Mouse (Mus musculus): Measurements from ENCODE around the gene Olfr933. TPM values are rescaled to one million over a fixed set of nuclear protein-coding genes. Genes with fewer than 3 reads are reported as not detected.

Gene Olfr933
- polyA plus RNA-seq, 1 experiment from 2014 or later = not detected

Other genes starting within 250 kb of the Olfr933 start
- gene Olfr920, start 220.0 kb upstream of the Olfr933 start, polyA plus RNA-seq (2014; fragmentation: Nextera tagmentation; extraction: Ambion mirVana) = 0.03 TPM in 1 of 2 replicates, not detected in the other
- gene Olfr921, start 199.2 kb upstream of the Olfr933 start, polyA plus RNA-seq (2014; fragmentation: Nextera tagmentation; extraction: Ambion mirVana) = not detected in 2 replicates
- gene Olfr922, start 157.7 kb upstream of the Olfr933 start, polyA plus RNA-seq (2014; fragmentation: Nextera tagmentation; extraction: Ambion mirVana) = not detected in 2 replicates
- gene Olfr923, start 145.8 kb upstream of the Olfr933 start, polyA plus RNA-seq (2014; fragmentation: Nextera tagmentation; extraction: Ambion mirVana) = not detected in 2 replicates
- not detected in 2 replicates for gene Olfr924, start 127.9 kb upstream of the Olfr933 start, polyA plus RNA-seq (2014; fragmentation: Nextera tagmentation; extraction: Ambion mirVana)
- not detected in 2 replicates for gene Olfr26, start 117.3 kb upstream of the Olfr933 start, polyA plus RNA-seq (2014; fragmentation: Nextera tagmentation; extraction: Ambion mirVana)
- not detected in 2 replicates for gene Olfr926, start 95.2 kb upstream of the Olfr933 start, polyA plus RNA-seq (2014; fragmentation: Nextera tagmentation; extraction: Ambion mirVana)
- gene Olfr930, start 42.5 kb upstream of the Olfr933 start, polyA plus RNA-seq (2014; fragmentation: Nextera tagmentation; extraction: Ambion mirVana) = not detected in 2 replicates
- gene Olfr934, start 16.0 kb downstream of the Olfr933 start, polyA plus RNA-seq (2014; fragmentation: Nextera tagmentation; extraction: Ambion mirVana) = not detected in 2 replicates
- not detected in 2 replicates for gene Olfr935, start 27.4 kb downstream of the Olfr933 start, polyA plus RNA-seq (2014; fragmentation: Nextera tagmentation; extraction: Ambion mirVana)
- not detected in 2 replicates for gene Olfr146, start 51.1 kb downstream of the Olfr933 start, polyA plus RNA-seq (2014; fragmentation: Nextera tagmentation; extraction: Ambion mirVana)
- not detected in 2 replicates for gene Olfr937, start 92.6 kb downstream of the Olfr933 start, polyA plus RNA-seq (2014; fragmentation: Nextera tagmentation; extraction: Ambion mirVana)
- gene Olfr938, start 106.6 kb downstream of the Olfr933 start, polyA plus RNA-seq (2014; fragmentation: Nextera tagmentation; extraction: Ambion mirVana) = not detected in 2 replicates
- not detected in 2 replicates for gene Olfr27, start 155.8 kb downstream of the Olfr933 start, polyA plus RNA-seq (2014; fragmentation: Nextera tagmentation; extraction: Ambion mirVana)
- not detected in 2 replicates for gene Olfr943, start 194.0 kb downstream of the Olfr933 start, polyA plus RNA-seq (2014; fragmentation: Nextera tagmentation; extraction: Ambion mirVana)
- not detected in 2 replicates for gene Olfr944, start 229.6 kb downstream of the Olfr933 start, polyA plus RNA-seq (2014; fragmentation: Nextera tagmentation; extraction: Ambion mirVana)